Mouse (Mus musculus) lung, adult 2 months (tissue): ENCODE results near the gene Prg4. TPM values are rescaled to one million over a fixed set of nuclear protein-coding genes. Genes with fewer than 3 reads are reported as not detected.

Experiments
- DNase-seq: peaks from one replicate; pipeline ENCODE4 v3.0.0; 2022
- H3K4me1 ChIP-seq: fragments of 200-500 bp; 2 replicates; pipeline ENCODE4 v1.6.1; 2011; ENCODE audit warnings: low read length; ENCODE audit not compliant: control insufficient read depth, insufficient read depth
- H3K4me3 ChIP-seq: fragments of 200-500 bp; replicated peaks from 2 replicates; pipeline ENCODE3; 2011; ENCODE audit warnings: low read depth, mild to moderate bottlenecking, control low read depth, low read length; ENCODE audit errors: extremely low read depth
- CTCF ChIP-seq: fragments of 200-500 bp; IDR thresholded peaks from 2 replicates; pipeline ENCODE4 v1.5.1; 2011; ENCODE audit warnings: mild to moderate bottlenecking, low read length, control low read depth; ENCODE audit not compliant: insufficient read depth
- POLR2A ChIP-seq: fragments of 200-500 bp; IDR thresholded peaks from 2 replicates; pipeline ENCODE4 v1.6.1; 2011; ENCODE audit warnings: low read depth, mild to moderate bottlenecking, control low read depth, low read length, borderline replicate concordance; ENCODE audit errors: extremely low read depth
- WGBS: fragments of 180-500 bp; shearing (Covaris S2); methylation state at CpG from one replicate; pipeline ENCODE4 v1.1.7; 2018; 5-methylcytosine and 5-hydroxymethylcytosine counted together
- polyA plus RNA-seq: library from polyadenylated mRNA; depleted of rRNA; stranded (reverse); fragments of >200 nt; gene quantifications from 2 replicates; pipeline ENCODE4 v1.2.3, GENCODE M21; 2012

The Prg4 gene
- polyA plus RNA-seq, 1 experiment = 7.2 TPM

DNA sequence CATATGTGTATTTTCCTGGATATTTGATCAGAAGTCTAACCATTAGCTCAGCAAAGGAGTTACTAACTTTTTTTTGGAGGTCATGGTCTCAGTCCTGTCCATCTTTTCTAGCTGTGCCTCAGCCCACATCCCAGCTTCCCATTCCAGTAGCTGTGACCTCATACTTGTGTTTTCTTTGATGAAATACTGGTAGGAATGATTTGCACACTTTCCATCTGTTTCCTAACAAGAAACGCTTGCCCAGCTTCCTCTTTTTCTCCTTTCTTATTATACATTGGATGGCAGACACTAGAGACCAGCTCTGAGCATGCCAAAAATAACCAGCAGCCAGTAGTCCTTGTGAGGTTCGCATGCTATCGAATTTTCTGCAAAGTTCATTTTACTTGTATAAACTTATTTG lies 4.0 kb upstream of the Prg4 start:
- DNase-seq = no peak
- 59% methylated on average over 3 of the region's 3 CpGs for WGBS
- no peak overlapping the region for H3K4me3 ChIP-seq
- TF ChIP-seq POLR2A (no peak), CTCF (no peak)
- H3K4me1 ChIP-seq = no peaks in the 10 kb centered on the region

DNA sequence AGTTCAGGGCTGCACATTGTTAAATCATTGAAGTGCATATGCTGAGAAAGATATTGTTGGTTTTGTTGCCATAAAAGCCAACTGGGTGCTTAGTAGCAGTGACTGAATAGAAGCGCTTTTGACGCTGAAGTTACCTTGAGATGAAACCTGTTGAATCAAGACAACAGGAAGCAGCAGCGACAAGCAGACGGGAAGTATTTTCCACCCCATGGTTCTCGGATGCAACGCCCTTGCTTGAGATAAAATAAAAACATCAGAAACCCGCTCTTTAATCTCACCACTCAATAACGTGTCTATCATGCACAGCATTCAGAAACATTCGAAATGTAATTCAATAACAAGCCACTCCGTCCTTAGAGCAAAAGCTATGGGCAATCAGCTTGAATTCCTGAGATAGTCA lies 601 bp downstream of the Prg4 start:
- TF ChIP-seq POLR2A (no peak), CTCF (no peak)
- WGBS = 65% methylated on average over 10 of the region's 10 CpGs
- H3K4me1 ChIP-seq = no peaks in the 10 kb centered on the region
- no peak for DNase-seq
- H3K4me3 ChIP-seq = no peak overlapping the region

DNA sequence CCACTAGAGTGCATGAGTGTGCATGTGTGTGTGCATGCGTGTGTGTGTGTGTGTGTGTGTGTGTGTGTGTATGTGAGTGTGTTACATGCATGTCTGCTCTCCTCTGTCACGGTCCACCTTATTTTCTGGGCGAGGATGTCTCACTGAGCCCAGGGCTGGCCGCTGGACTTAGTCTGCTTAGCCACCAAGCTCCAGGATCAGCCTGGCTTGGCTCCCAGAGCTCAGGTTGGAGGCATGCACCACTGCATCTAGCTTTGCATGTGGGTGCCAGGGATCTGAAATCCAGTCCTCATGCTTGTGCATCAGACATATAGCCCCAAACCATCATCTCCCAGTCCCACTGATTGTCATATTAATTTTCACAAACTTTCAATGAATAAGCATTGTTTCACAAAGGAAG lies 2.3 kb downstream of the Prg4 start:
- TF ChIP-seq CTCF (no peak), POLR2A (no peak)
- no peak for DNase-seq
- Histone ChIP-seq H3K4me1 (0 out of 2 replicates have a peak, but pooled peaks cover 2% of the 10 kb centered on the region), H3K4me3 (no peak overlapping the region)
- 85% methylated on average over 4 of the region's 4 CpGs for WGBS

DNA sequence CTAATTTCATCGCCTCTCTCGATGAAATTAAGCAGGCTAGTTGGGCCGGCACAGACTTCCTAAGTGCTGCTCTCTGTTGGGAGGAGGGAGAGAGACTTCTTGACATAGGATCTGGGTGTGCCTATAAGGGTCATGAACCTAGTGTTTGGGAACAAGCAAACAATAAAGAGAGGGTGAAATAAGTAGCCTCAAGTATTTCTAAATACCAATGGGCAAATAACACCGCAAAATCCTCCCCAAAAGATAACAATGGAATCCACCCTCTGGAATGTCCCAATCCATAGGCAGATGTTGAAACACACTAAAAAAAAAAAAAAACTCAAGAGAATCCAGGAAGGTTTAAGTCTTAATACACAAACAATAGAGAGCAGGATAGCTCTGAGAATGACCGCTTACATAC lies 2.9 kb downstream of the Prg4 start:
- no peak for TF ChIP-seq CTCF
- TF ChIP-seq POLR2A = no peak
- 53% methylated on average over 5 of the region's 5 CpGs for WGBS
- Histone ChIP-seq H3K4me1 (0 out of 2 replicates have a peak, but pooled peaks cover 2% of the 10 kb centered on the region), H3K4me3 (no peak overlapping the region)
- DNase-seq = no peak

DNA sequence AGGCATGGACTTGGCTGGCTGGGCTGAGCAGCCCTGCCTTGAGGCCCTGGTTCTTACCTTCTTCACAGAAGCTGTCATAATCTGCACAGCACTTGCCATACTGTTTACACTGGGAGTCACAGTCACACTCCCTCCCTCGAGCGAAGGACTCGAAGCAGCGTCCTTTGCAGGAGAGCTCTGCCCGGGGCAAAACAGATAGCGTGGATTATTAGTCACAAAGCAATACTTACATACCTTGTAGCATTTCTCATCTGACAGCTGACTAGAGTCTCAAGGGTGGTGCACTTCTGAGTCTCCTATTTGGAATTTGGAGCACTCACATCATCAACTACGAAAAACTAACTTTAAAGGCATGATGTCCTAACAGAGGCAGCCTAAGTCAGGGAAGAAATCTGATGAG lies 5.4 kb downstream of the Prg4 start:
- DNase-seq = no peak
- WGBS = 51% methylated on average over 7 of the region's 7 CpGs
- no peak for TF ChIP-seq CTCF
- no peak for TF ChIP-seq POLR2A

DNA sequence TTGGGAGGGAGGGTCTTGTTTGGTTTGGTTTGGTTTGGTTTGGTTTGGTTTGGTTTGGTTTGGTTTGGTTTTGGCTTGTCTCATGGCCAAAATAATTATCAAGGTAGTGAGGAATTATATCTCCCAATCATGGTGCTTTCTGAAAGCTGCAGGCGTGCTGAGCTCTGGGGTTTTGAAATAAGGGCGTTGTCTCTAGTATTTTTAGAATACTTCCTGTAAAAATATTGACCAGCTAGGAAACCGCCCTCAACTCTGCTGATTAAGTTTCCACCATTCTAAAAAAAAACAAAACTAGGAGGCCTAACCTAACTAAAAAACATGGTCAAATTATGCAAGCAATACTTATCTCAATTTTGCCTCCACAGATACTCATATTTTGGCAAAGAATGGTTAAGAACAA lies 6.4 kb downstream of the Prg4 start:
- Histone ChIP-seq H3K4me3 (no peak overlapping the region), H3K4me1 (0 out of 2 replicates have a peak, but pooled peaks cover 2% of the 10 kb centered on the region)
- 31% methylated on average over 3 of the region's 3 CpGs for WGBS
- TF ChIP-seq POLR2A (no peak), CTCF (no peak)
- no peak for DNase-seq

More for the DNA sequence above, 5.4 kb downstream of the Prg4 start:
- no peak overlapping the region for H3K4me3 ChIP-seq
- 0 out of 2 replicates have a peak, but pooled peaks cover 2% of the 10 kb centered on the region for H3K4me1 ChIP-seq

DNA sequence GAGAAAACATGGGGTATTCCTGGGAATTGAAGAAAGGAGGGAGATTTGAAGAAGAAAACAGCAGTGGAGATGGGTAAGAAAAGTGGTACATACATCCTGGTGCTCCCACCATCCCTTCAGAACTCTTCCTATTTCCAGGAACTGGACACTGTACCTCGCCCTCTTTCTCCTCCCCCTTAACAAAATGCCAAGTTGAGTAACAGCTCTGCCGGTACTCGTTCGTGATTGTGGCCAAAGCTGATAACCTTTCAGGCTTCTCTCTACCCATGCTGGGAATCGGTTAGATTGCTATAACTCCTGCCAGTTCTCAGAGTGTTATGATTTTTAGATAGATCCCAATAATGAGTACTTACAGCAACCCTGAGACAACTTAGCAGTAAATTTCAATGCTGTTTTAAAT lies 7.0 kb downstream of the Prg4 start:
- DNase-seq = no peak
- WGBS = 41% methylated on average over 5 of the region's 5 CpGs
- TF ChIP-seq CTCF (no peak), POLR2A (no peak)
- Histone ChIP-seq H3K4me3 (no peak overlapping the region), H3K4me1 (0 out of 2 replicates have a peak, but pooled peaks cover 2% of the 10 kb centered on the region)

DNA sequence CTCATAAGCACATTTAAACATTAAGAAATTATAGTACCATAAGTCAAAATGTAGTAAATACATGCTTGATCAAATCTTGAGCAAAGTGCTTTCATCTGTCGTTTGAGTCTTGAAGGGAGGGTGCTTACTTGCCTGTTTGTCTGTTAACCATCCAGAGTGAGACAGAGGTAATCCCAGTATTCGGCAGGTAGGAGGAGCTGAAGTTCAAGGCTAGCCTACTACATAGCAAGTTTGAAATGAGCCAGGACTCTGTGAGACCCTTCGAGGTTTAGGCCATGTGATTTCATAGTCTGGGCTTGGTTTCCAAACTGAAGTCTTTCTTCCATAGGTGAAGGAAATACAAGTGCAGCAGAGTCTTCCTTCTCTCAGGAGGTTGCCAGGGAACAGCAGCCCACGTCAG lies 24.2 kb downstream of the Prg4 start:
- 69% methylated on average over 4 of the region's 4 CpGs for WGBS
- TF ChIP-seq CTCF (no peak), POLR2A (no peak)
- no peak overlapping the region for H3K4me3 ChIP-seq
- no peaks in the 10 kb centered on the region for H3K4me1 ChIP-seq
- DNase-seq = no peak

DNA sequence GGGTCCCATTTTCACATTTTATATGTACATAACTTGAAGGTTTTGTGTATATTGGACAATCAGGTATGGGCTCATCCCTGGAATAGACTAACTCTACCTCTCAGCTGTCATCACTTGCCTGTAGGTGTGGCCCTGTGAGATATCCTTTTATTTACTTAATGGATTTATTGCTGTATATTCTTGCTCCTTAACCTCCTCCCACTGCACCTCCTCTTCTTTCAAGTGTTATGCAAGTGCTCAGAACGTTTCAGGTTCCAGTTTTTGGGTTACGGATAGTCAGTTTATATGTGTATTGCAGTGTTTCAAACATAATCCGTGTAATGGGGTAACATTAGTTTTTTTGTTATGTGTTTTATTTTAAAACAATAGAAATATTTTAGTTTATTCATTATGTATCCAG lies 27.3 kb downstream of the Prg4 start:
- Histone ChIP-seq H3K4me3 (no peak overlapping the region), H3K4me1 (no peaks in the 10 kb centered on the region)
- DNase-seq = no peak
- TF ChIP-seq CTCF (no peak), POLR2A (no peak)
- 82% methylated on average over 3 of the region's 3 CpGs for WGBS

DNA sequence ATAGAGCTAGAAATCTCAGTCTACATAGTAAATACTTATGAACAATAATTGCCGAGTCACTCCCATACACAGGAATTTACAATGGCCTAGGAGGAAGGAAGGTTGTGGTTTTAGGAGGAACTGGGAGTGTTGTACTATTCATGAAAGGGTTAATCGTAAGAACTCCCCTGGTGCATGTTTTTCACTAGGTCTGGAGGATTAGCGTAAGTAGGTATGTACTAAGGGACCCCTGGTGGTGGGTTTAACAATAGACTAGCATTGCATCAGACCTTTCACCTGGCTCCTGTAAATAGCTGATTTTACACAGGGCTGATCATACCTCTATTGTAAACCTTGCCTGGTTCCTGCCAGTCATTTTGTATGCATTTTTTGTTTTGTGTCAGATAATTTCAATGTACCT lies 39.7 kb downstream of the Prg4 start:
- WGBS = 72% methylated on average over 3 of the region's 3 CpGs
- Histone ChIP-seq H3K4me1 (no peaks in the 10 kb centered on the region), H3K4me3 (no peak overlapping the region)
- TF ChIP-seq POLR2A (no peak), CTCF (no peak)
- no peak for DNase-seq

DNA sequence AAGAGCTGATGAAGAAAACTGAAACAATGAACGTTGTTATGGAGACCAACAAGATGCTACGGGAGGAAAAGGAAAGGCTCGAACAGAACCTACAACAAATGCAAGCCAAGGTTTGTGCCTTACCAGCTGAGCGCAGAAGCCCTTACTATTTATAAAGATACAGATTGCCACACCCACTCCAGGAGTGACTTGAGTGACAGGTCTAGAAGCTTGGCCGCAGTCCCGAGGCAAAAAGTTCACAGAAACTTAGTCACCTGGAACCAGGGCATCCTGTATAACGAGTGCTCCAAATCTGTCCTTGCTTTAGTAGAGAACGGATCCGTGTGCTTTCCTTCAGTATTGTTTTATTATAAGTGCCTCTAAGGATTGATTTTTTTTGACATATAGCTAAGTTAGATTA lies 40.3 kb downstream of the Prg4 start:
- Histone ChIP-seq H3K4me3 (no peak overlapping the region), H3K4me1 (no peaks in the 10 kb centered on the region)
- TF ChIP-seq POLR2A (no peak), CTCF (no peak)
- DNase-seq = no peak
- 74% methylated on average over 9 of the region's 9 CpGs for WGBS

DNA sequence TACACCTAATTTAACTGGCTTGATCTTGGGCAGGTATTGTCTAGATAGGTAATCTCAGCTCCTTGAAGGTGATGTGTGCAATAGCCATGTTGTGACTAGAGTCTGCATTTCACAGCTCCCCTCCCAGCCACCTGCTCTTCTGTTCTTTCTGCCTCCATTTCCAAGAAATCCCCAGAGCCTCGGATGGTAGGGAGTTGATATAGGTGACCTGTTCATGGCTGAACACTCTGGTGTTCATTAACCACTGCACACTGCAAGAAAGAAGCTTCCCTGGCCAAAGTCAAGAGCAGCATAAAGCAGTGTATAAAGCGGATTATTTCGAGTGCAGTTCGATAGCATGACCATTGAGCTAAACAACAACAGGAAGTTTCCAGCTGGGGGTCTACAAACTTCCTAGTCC lies 47.5 kb downstream of the Prg4 start:
- no peak for DNase-seq
- no peaks in the 10 kb centered on the region for H3K4me1 ChIP-seq
- H3K4me3 ChIP-seq = no peak overlapping the region
- WGBS = 95% methylated on average over 4 of the region's 4 CpGs
- TF ChIP-seq CTCF (no peak), POLR2A (no peak)
